ENCODE assay signal across 8 mouse cellular contexts in the genomic region with DNA sequence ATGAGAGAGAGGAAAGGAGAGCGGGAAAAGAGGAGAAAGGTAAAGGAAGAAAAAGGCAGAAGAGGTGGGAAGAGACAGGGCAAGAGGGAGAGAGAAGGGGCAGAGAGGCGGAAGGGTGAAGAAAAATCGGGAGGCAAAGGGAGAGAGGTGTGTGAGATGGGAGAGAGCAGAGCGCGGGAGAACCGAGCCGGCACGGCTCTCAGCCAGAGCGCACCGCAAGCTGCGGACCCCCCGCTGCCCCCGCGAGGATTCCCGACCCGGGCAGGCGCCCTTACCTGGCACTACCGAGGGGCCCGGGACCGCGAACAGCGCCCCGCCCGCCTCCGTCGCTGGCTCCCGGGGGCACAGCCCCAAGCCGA. TPM values are rescaled to one million over a fixed set of nuclear protein-coding genes. Genes with fewer than 3 reads are reported as not detected.
A peak's percentile ranks its signal among the peaks of the same experiment; 100 is the strongest.
DNase-seq lines count a peak whose midpoint lies in the region; ATAC-seq and TF ChIP-seq lines count a peak whose summit lies in the region.

A gene (plus strand): TSS at position 7 of the 359 bp plus-strand sequence.

- ATAC-seq in liver, embryonic 12.5 days, result no peak
- no peak for ATAC-seq in activated CD4-positive, CD25-positive, alpha-beta regulatory T cell, adult 4 months
- no peak for ATAC-seq in cerebellum, adult (ENCODE audit: insufficient number of reproducible peaks, low FRiP score, low TSS enrichment)

- H3K4me3 ChIP-seq in gastrocnemius, adult 2 months, result peak within 1 kb of the TSS; percentile 76
- peak within 1 kb of the TSS; percentile 59 for H3K4me3 ChIP-seq in thymus, adult 2 months (ENCODE audit: control insufficient read depth, insufficient read depth, low read length)
- H3K4me3 ChIP-seq in liver, embryonic 12.5 days, result peak within 1 kb of the TSS; percentile 71

- H3K9me3 ChIP-seq in liver, embryonic 12.5 days (replicated peaks), result no peaks in the 10 kb centered on the region

- TF ChIP-seq CTCF in gastrocnemius, adult 2 months (IDR thresholded peaks at IDR 0.05), result no peak
- no peak for TF ChIP-seq CTCF in thymus, adult 2 months (IDR thresholded peaks at IDR 0.05; ENCODE audit: borderline replicate concordance, control insufficient read depth, extremely low read depth, insufficient read depth, low read length, poor library complexity)

- WGBS in thymus, adult 2 months, result 1% methylated on average over 28 of the region's 28 CpGs
- WGBS in liver, embryonic 12.5 days (ENCODE audit: insufficient replicate concordance), result 1% methylated on average over 19 of the region's 28 CpGs

- intact Hi-C loops in gastrocnemius, adult 2 months (cut with DNase I), result loop anchor here (5.0 to 10.0 kb wide), 2 partner anchors 59 to 416 kb away; no protein-coding TSS in a partner anchor

- peak within 1 kb of the TSS; percentile 100 for H3K4me2 ChIP-seq in liver, embryonic 12.5 days

- H3K27me3 ChIP-seq in thymus, adult 2 months (ENCODE audit: control insufficient read depth, insufficient read depth, low read length), result no peaks in the 10 kb centered on the region; the same call in 1 of the 2 replicates
- H3K27me3 ChIP-seq in liver, embryonic 12.5 days (replicated peaks), result peaks cover 25% of the 10 kb centered on the region

- DNase-seq in gastrocnemius, adult 2 months, result no peak
- no peak for DNase-seq in gastrocnemius, postnatal 10 days
- no peak for DNase-seq in thymus, adult 2 months
- no peak for DNase-seq in thymus, postnatal 4 days
- no peak for DNase-seq in ovary, postnatal 10 days (ENCODE audit: low spot score)

- TF ChIP-seq POLR2A in thymus, adult 2 months (IDR thresholded peaks at IDR 0.05; ENCODE audit: control insufficient read depth, extremely low read depth, insufficient read depth, low read length, poor library complexity), result no peak

- peaks cover 23% of the 10 kb centered on the region for H3K4me1 ChIP-seq in thymus, adult 2 months (replicated peaks; ENCODE audit: control insufficient read depth, insufficient read depth, low read length)
- peaks cover 20% of the 10 kb centered on the region for H3K4me1 ChIP-seq in liver, embryonic 12.5 days

- peak within 1 kb of the TSS; percentile 80 for H3K9ac ChIP-seq in liver, embryonic 12.5 days

- peak within 1 kb of the TSS; percentile 4; the same call in 1 of the 2 replicates for H3K27ac ChIP-seq in gastrocnemius, adult 2 months
- H3K27ac ChIP-seq in thymus, adult 2 months (ENCODE audit: control insufficient read depth, insufficient read depth, low read length), result no peak within 1 kb of the TSS
- H3K27ac ChIP-seq in liver, embryonic 12.5 days, result peak within 1 kb of the TSS; percentile 75

- H3K36me3 ChIP-seq in thymus, adult 2 months (ENCODE audit: control insufficient read depth, insufficient read depth, low read length), result peaks cover 38% of the 10 kb centered on the region
- H3K36me3 ChIP-seq in liver, embryonic 12.5 days, result peaks cover 47% of the 10 kb centered on the region

RNA-seq across cellular contexts. Expression of the gene that starts here (rescaled TPM):
- total RNA-seq in gastrocnemius, adult 2 months (2021), result not detected
- total RNA-seq in gastrocnemius, postnatal 10 days (2021), result not detected
- not detected in 2 replicates for polyA plus RNA-seq in thymus, adult 2 months (2012; rRNA removed)
- polyA plus RNA-seq in liver, embryonic 12.5 days (2016; fragmentation: Nextera tagmentation; extraction: Ambion mirVana), result not detected in 2 replicates
- polyA plus RNA-seq in activated CD4-positive, CD25-positive, alpha-beta regulatory T cell, adult 4 months (2017; shearing (Covaris generic)), result not detected
